Mouse (Mus musculus): ENCODE data around the gene Gp1bb. TPM values are rescaled to one million over a fixed set of nuclear protein-coding genes. Genes with fewer than 3 reads are reported as not detected.

The Gp1bb gene
- polyA plus RNA-seq, 1 experiment from 2014 or later, result 11.4 TPM

- Histone ChIP-seq H3K27me3 (ENCODE audit: control insufficient read depth, insufficient read depth, low read length) (peaks cover 86% of the 10 kb centered on the region), H3K36me3 (ENCODE audit: control insufficient read depth, insufficient read depth, low read length) (no peaks in the 10 kb centered on the region), H3K27ac (ENCODE audit: low read depth, low read length) (no peak overlapping the region), H3K4me3 (ENCODE audit: low read depth, low read length) (peak overlapping the region; percentile 28), H3K9ac (ENCODE audit: low read length) (no peak overlapping the region), H3K9me3 (ENCODE audit: control insufficient read depth, low read length) (no peaks in the 10 kb centered on the region), H3K4me2 (ENCODE audit: low read depth) (peak overlapping the region; percentile 34), H3K4me1 (ENCODE audit: control insufficient read depth, insufficient read depth, low read length) (peaks cover 15% of the 10 kb centered on the region)
- WGBS, result under 1% methylated on average over 56 of the region's 67 CpGs
- peak; percentile 31 for DNase-seq (ENCODE audit: low spot score)
- no peak for ATAC-seq (ENCODE audit: insufficient read depth, low FRiP score, low TSS enrichment)
Observed at GRCm38 (mm10) chr16:18582426-18583148, 39.6 kb downstream of the Gp1bb start.

- H3K27ac ChIP-seq (ENCODE audit: low read depth, low read length), result no peak overlapping the region
- peak overlapping the region; percentile 34 for H3K4me2 ChIP-seq (ENCODE audit: low read depth)
- peak overlapping the region; percentile 28 for H3K4me3 ChIP-seq (ENCODE audit: low read depth, low read length)
- peaks cover 15% of the 10 kb centered on the region for H3K4me1 ChIP-seq (ENCODE audit: control insufficient read depth, insufficient read depth, low read length)
- ATAC-seq (ENCODE audit: insufficient read depth, low FRiP score, low TSS enrichment) (no peak), DNase-seq (ENCODE audit: low spot score) (peak; percentile 49)
- no peaks in the 10 kb centered on the region for H3K36me3 ChIP-seq (ENCODE audit: control insufficient read depth, insufficient read depth, low read length)
- H3K9me3 ChIP-seq (ENCODE audit: control insufficient read depth, low read length), result no peaks in the 10 kb centered on the region
- H3K9ac ChIP-seq (ENCODE audit: low read length), result peak overlapping the region; percentile 23; the same call in 1 of the 2 replicates
- under 1% methylated on average over 57 of the region's 66 CpGs for WGBS
- peaks cover 78% of the 10 kb centered on the region for H3K27me3 ChIP-seq (ENCODE audit: control insufficient read depth, insufficient read depth, low read length)
Observed at GRCm38 (mm10) chr16:18581623-18582205, 40.5 kb downstream of the Gp1bb start.

GRCm38 (mm10) chr16:18581050-18581622 lies 41.1 kb downstream of the Gp1bb start:
- Histone ChIP-seq H3K4me2 (ENCODE audit: low read depth) (no peak overlapping the region; the same call in 1 of the 2 replicates), H3K4me3 (ENCODE audit: low read depth, low read length) (peak overlapping the region; percentile 28), H3K36me3 (ENCODE audit: control insufficient read depth, insufficient read depth, low read length) (no peaks in the 10 kb centered on the region), H3K9me3 (ENCODE audit: control insufficient read depth, low read length) (no peaks in the 10 kb centered on the region), H3K4me1 (ENCODE audit: control insufficient read depth, insufficient read depth, low read length) (peaks cover 9% of the 10 kb centered on the region), H3K9ac (ENCODE audit: low read length) (no peak overlapping the region), H3K27me3 (ENCODE audit: control insufficient read depth, insufficient read depth, low read length) (peaks cover 72% of the 10 kb centered on the region), H3K27ac (ENCODE audit: low read depth, low read length) (no peak overlapping the region)
- WGBS, result 2% methylated on average over 21 of the region's 21 CpGs
- ATAC-seq (ENCODE audit: insufficient read depth, low FRiP score, low TSS enrichment) (no peak), DNase-seq (ENCODE audit: low spot score) (no peak)

GRCm38 (mm10) chr16:18580389-18580788 lies 41.8 kb downstream of the Gp1bb start:
- Histone ChIP-seq H3K9me3 (ENCODE audit: control insufficient read depth, low read length) (no peaks in the 10 kb centered on the region), H3K4me1 (ENCODE audit: control insufficient read depth, insufficient read depth, low read length) (peaks cover 8% of the 10 kb centered on the region), H3K4me2 (ENCODE audit: low read depth) (no peak overlapping the region), H3K27ac (ENCODE audit: low read depth, low read length) (no peak overlapping the region), H3K27me3 (ENCODE audit: control insufficient read depth, insufficient read depth, low read length) (peaks cover 65% of the 10 kb centered on the region), H3K36me3 (ENCODE audit: control insufficient read depth, insufficient read depth, low read length) (no peaks in the 10 kb centered on the region), H3K4me3 (ENCODE audit: low read depth, low read length) (no peak overlapping the region), H3K9ac (ENCODE audit: low read length) (no peak overlapping the region)
- WGBS, result 11% methylated on average over 2 of the region's 2 CpGs
- ATAC-seq (ENCODE audit: insufficient read depth, low FRiP score, low TSS enrichment), result no peak
- DNase-seq (ENCODE audit: low spot score), result no peak

GRCm38 (mm10) chr16:18577599-18578160 lies 44.5 kb downstream of the Gp1bb start:
- ATAC-seq (ENCODE audit: insufficient read depth, low FRiP score, low TSS enrichment) (no peak), DNase-seq (ENCODE audit: low spot score) (no peak)
- no peak overlapping the region for H3K4me2 ChIP-seq (ENCODE audit: low read depth)
- no peaks in the 10 kb centered on the region for H3K9me3 ChIP-seq (ENCODE audit: control insufficient read depth, low read length)
- H3K36me3 ChIP-seq (ENCODE audit: control insufficient read depth, insufficient read depth, low read length), result no peaks in the 10 kb centered on the region
- H3K9ac ChIP-seq (ENCODE audit: low read length), result no peak overlapping the region
- peaks cover 38% of the 10 kb centered on the region for H3K27me3 ChIP-seq (ENCODE audit: control insufficient read depth, insufficient read depth, low read length)
- H3K4me3 ChIP-seq (ENCODE audit: low read depth, low read length), result no peak overlapping the region
- H3K27ac ChIP-seq (ENCODE audit: low read depth, low read length), result no peak overlapping the region
- 18% methylated on average over 5 of the region's 5 CpGs for WGBS
- H3K4me1 ChIP-seq (ENCODE audit: control insufficient read depth, insufficient read depth, low read length), result peaks cover 8% of the 10 kb centered on the region

GRCm38 (mm10) chr16:18577071-18577470 lies 45.1 kb downstream of the Gp1bb start:
- H3K27me3 ChIP-seq (ENCODE audit: control insufficient read depth, insufficient read depth, low read length), result peaks cover 32% of the 10 kb centered on the region
- no peaks in the 10 kb centered on the region for H3K9me3 ChIP-seq (ENCODE audit: control insufficient read depth, low read length)
- H3K27ac ChIP-seq (ENCODE audit: low read depth, low read length), result no peak overlapping the region
- H3K9ac ChIP-seq (ENCODE audit: low read length), result no peak overlapping the region
- no peak overlapping the region for H3K4me2 ChIP-seq (ENCODE audit: low read depth)
- ATAC-seq (ENCODE audit: insufficient read depth, low FRiP score, low TSS enrichment), result no peak
- WGBS, result 60% methylated on average over 3 of the region's 3 CpGs
- DNase-seq (ENCODE audit: low spot score), result no peak
- peaks cover 8% of the 10 kb centered on the region for H3K4me1 ChIP-seq (ENCODE audit: control insufficient read depth, insufficient read depth, low read length)
- H3K36me3 ChIP-seq (ENCODE audit: control insufficient read depth, insufficient read depth, low read length), result no peaks in the 10 kb centered on the region
- no peak overlapping the region for H3K4me3 ChIP-seq (ENCODE audit: low read depth, low read length)

- no peak overlapping the region for H3K4me3 ChIP-seq (ENCODE audit: low read depth, low read length)
- DNase-seq (ENCODE audit: low spot score) (no peak), ATAC-seq (ENCODE audit: insufficient read depth, low FRiP score, low TSS enrichment) (no peak)
- no peak overlapping the region for H3K27ac ChIP-seq (ENCODE audit: low read depth, low read length)
- H3K36me3 ChIP-seq (ENCODE audit: control insufficient read depth, insufficient read depth, low read length), result no peaks in the 10 kb centered on the region
- H3K27me3 ChIP-seq (ENCODE audit: control insufficient read depth, insufficient read depth, low read length), result peaks cover 3% of the 10 kb centered on the region
- no peaks in the 10 kb centered on the region for H3K9me3 ChIP-seq (ENCODE audit: control insufficient read depth, low read length)
- 83% methylated on average over 8 of the region's 8 CpGs for WGBS
- no peak overlapping the region for H3K9ac ChIP-seq (ENCODE audit: low read length)
- no peak overlapping the region for H3K4me2 ChIP-seq (ENCODE audit: low read depth)
- no peaks in the 10 kb centered on the region for H3K4me1 ChIP-seq (ENCODE audit: control insufficient read depth, insufficient read depth, low read length)
Observed at GRCm38 (mm10) chr16:18574196-18574595, 48.0 kb downstream of the Gp1bb start.
